Mouse (Mus musculus) stomach, postnatal 0 days (tissue): Measurements from ENCODE around the gene Yy1.

Experiments
- CTCF ChIP-seq: IDR thresholded peaks from 2 replicates; pipeline ENCODE4 v1.5.1; 2016; ENCODE audit warnings: antibody characterized with exemption, low read depth, mild to moderate bottlenecking, moderate library complexity
- EP300 ChIP-seq: optimal IDR thresholded peaks from 2 replicates; pipeline ENCODE3; 2016; ENCODE audit warnings: antibody characterized with exemption

GRCm38 (mm10) chr12:108785161-108785560 is 7.6 kb upstream of the Yy1 start:
- TF ChIP-seq CTCF (no peak), EP300 (no peak)
